Mouse (Mus musculus): ENCODE measurements around the gene Smim26. TPM values are rescaled to one million over a fixed set of nuclear protein-coding genes. Genes with fewer than 3 reads are reported as not detected.
"Not testable (repeated sequence)": the region's sequence is repeated elsewhere in the genome, so short reads cannot be mapped to it uniquely, and the experiment has no call there.

The Smim26 gene
- total and polyA plus RNA-seq, 3 experiments, result 16.4 to 28.6 TPM; not detected in 1

DNA sequence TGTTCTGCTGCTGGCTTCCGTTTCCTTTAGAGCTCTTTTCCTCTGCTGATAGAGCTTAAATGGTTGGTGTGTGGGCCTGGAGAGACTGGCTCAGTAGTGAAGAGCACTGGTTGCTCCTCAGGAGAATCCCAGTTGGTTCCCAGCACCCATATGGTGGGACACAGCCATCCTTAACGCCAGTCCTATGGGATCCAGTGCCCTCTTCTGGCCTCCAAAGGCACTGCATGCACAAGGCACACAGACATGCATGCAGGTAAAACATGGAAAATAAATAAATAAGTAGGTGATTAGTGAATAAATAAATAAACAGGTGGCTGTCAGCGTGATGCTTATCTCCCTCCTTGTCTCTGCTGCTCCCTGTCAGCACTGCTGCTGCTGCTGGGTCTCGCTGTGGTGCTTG lies 5.1 kb upstream of the Smim26 start:
- no peaks in the 10 kb centered on the region for H3K27me3 ChIP-seq (ENCODE audit: control insufficient read depth in 1 of 2, insufficient read depth in 2 of 2, low read length in 2 of 2)
- peaks cover 0 to 16% of the 10 kb centered on the region in 2 experiments; a peak in 2 of 4 replicates for H3K36me3 ChIP-seq (ENCODE audit: control insufficient read depth in 1 of 2, insufficient read depth in 2 of 2, low read length in 2 of 2)
- peak; percentile 25 for DNase-seq (ENCODE audit: low read depth, low spot score)
- no peak overlapping the region for H3K27ac ChIP-seq (ENCODE audit: control insufficient read depth, low read depth, low read length)
- H3K9ac ChIP-seq (ENCODE audit: control insufficient read depth, low read depth, low read length, poor library complexity, severe bottlenecking), result no peak overlapping the region
- TF ChIP-seq RAD21 (IDR thresholded peaks at IDR 0.05; ENCODE audit: low read depth, low read length) (peak; percentile 22), SMC3 (IDR thresholded peaks at IDR 0.05; ENCODE audit: low read depth, low read length) (peak; percentile 7; the same call in 1 of the 2 replicates), MAZ (IDR thresholded peaks at IDR 0.05; ENCODE audit: low read depth, low read length) (no peak), CTCF (IDR thresholded peaks at IDR 0.05 in 2 of 3, conservative IDR thresholded peaks at IDR 0.05 in 1 of 3; ENCODE audit: control insufficient read depth in 1 of 3, insufficient read depth in 1 of 3, low read depth in 2 of 3, low read length in 3 of 3, poor library complexity in 1 of 3, severe bottlenecking in 1 of 3) (peak; percentile 47 to 67 (median 62))
- no peaks in the 10 kb centered on the region for H3K9me3 ChIP-seq (replicated peaks; ENCODE audit: insufficient read depth, low read length)
- H3K4me1 ChIP-seq (ENCODE audit: control insufficient read depth in 1 of 2, insufficient read depth in 2 of 2, low read length in 2 of 2), result no peaks in the 10 kb centered on the region
- no peak overlapping the region for H3K4me3 ChIP-seq (ENCODE audit: control insufficient read depth in 1 of 2, insufficient read depth in 1 of 2, low read depth in 2 of 2, low read length in 2 of 2)
- H3K79me2 ChIP-seq (ENCODE audit: control insufficient read depth, insufficient read depth, low read length, poor library complexity), result no peaks in the 10 kb centered on the region

GRCm38 (mm10) chr2:144593036-144593435 lies 818 bp upstream of the Smim26 start:
- H3K27ac ChIP-seq (ENCODE audit: control insufficient read depth, low read depth, low read length); H3K79me2 ChIP-seq (ENCODE audit: control insufficient read depth, insufficient read depth, low read length, poor library complexity); H3K36me3 ChIP-seq (ENCODE audit: control insufficient read depth in 1 of 2, insufficient read depth in 2 of 2, low read length in 2 of 2); H3K4me3 ChIP-seq (ENCODE audit: control insufficient read depth in 1 of 2, insufficient read depth in 1 of 2, low read depth in 2 of 2, low read length in 2 of 2); H3K27me3 ChIP-seq (ENCODE audit: control insufficient read depth in 1 of 2, insufficient read depth in 2 of 2, low read length in 2 of 2); H3K9ac ChIP-seq (ENCODE audit: control insufficient read depth, low read depth, low read length, poor library complexity, severe bottlenecking); H3K4me1 ChIP-seq (ENCODE audit: control insufficient read depth in 1 of 2, insufficient read depth in 2 of 2, low read length in 2 of 2); H3K9me3 ChIP-seq (replicated peaks; ENCODE audit: insufficient read depth, low read length): not testable (repeated sequence)
- peak; percentile 39 for DNase-seq (ENCODE audit: low read depth, low spot score)
- TF ChIP-seq MXI1 (IDR thresholded peaks at IDR 0.05; ENCODE audit: low read depth, low read length) (peak; percentile 37; the same call in 1 of the 2 replicates), MYC (IDR thresholded peaks at IDR 0.05; ENCODE audit: low read depth, low read length) (0 out of 2 replicates have a peak, but pooled peaks have one; percentile 55), USF1 (IDR thresholded peaks at IDR 0.05; ENCODE audit: low read depth, low read length) (peak; percentile 61; the same call in 1 of the 2 replicates), CTCF (IDR thresholded peaks at IDR 0.05 in 2 of 3, conservative IDR thresholded peaks at IDR 0.05 in 1 of 3; ENCODE audit: control insufficient read depth in 1 of 3, insufficient read depth in 1 of 3, low read depth in 2 of 3, low read length in 3 of 3, poor library complexity in 1 of 3, severe bottlenecking in 1 of 3) (peak in 1 of 3 experiments; percentile 31; a peak in 2 of 6 replicates), MAX (IDR thresholded peaks at IDR 0.05; ENCODE audit: low read length) (peak; percentile 45; the same call in 1 of the 2 replicates), SMC3 (IDR thresholded peaks at IDR 0.05; ENCODE audit: low read depth, low read length) (0 out of 2 replicates have a peak, but pooled peaks have one; percentile 13)

DNA sequence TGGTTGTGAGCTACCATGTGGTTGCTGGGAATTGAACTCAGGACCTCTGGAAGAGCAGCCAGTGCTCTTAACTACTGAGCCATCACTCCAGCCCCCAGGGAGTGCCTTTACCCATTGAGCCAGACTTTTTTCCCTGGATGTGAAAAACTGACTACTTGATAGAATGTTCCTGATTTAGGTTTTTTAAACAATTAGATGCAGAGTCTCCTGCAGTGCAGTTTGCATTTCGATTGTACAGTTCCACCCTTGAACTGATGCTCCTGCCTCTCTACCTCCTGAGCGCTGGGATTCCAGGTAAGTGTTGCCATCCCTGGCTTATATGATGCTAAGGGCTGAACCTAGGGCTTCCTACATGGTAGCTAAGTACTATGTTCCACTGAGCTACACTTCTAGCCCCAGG lies 4.2 kb downstream of the Smim26 start:
- no peak overlapping the region for H3K4me3 ChIP-seq (ENCODE audit: control insufficient read depth in 1 of 2, insufficient read depth in 1 of 2, low read depth in 2 of 2, low read length in 2 of 2)
- no peaks in the 10 kb centered on the region for H3K27me3 ChIP-seq (ENCODE audit: control insufficient read depth in 1 of 2, insufficient read depth in 2 of 2, low read length in 2 of 2)
- H3K4me1 ChIP-seq (ENCODE audit: control insufficient read depth in 1 of 2, insufficient read depth in 2 of 2, low read length in 2 of 2), result peaks cover 0 to 3% of the 10 kb centered on the region in 2 experiments; a peak in 2 of 4 replicates
- H3K79me2 ChIP-seq (ENCODE audit: control insufficient read depth, insufficient read depth, low read length, poor library complexity), result peaks cover 1% of the 10 kb centered on the region; the same call in 1 of the 2 replicates
- H3K9me3 ChIP-seq (replicated peaks; ENCODE audit: insufficient read depth, low read length), result no peaks in the 10 kb centered on the region
- H3K27ac ChIP-seq (ENCODE audit: control insufficient read depth, low read depth, low read length), result no peak overlapping the region
- H3K9ac ChIP-seq (ENCODE audit: control insufficient read depth, low read depth, low read length, poor library complexity, severe bottlenecking), result no peak overlapping the region
- DNase-seq (ENCODE audit: low read depth, low spot score), result no peak
- H3K36me3 ChIP-seq (ENCODE audit: control insufficient read depth in 1 of 2, insufficient read depth in 2 of 2, low read length in 2 of 2), result peaks cover 0 to 5% of the 10 kb centered on the region in 2 experiments; a peak in 2 of 4 replicates
- no peak for TF ChIP-seq KAT2A (conservative IDR thresholded peaks at IDR 0.05; ENCODE audit: low read depth, low read length)
- no peak for TF ChIP-seq SIN3A (IDR thresholded peaks at IDR 0.05; ENCODE audit: low read length)
- no peak for TF ChIP-seq E2F4 (IDR thresholded peaks at IDR 0.05; ENCODE audit: borderline replicate concordance, low read depth, low read length)
- TF ChIP-seq CTCF (IDR thresholded peaks at IDR 0.05 in 2 of 3, conservative IDR thresholded peaks at IDR 0.05 in 1 of 3; ENCODE audit: control insufficient read depth in 1 of 3, insufficient read depth in 1 of 3, low read depth in 2 of 3, low read length in 3 of 3, poor library complexity in 1 of 3, severe bottlenecking in 1 of 3), result no peak
- no peak for TF ChIP-seq ZKSCAN1 (IDR thresholded peaks at IDR 0.05; ENCODE audit: low read depth, low read length)
- TF ChIP-seq GATA1 (IDR thresholded peaks at IDR 0.05; ENCODE audit: low read depth, low read length), result no peak
- TF ChIP-seq UBTF (IDR thresholded peaks at IDR 0.05; ENCODE audit: borderline replicate concordance, insufficient read depth, low read depth, low read length), result no peak
- TF ChIP-seq POLR2AphosphoS2 (IDR thresholded peaks at IDR 0.05; ENCODE audit: low read length), result no peak
- no peak for TF ChIP-seq ELF1 (IDR thresholded peaks at IDR 0.05; ENCODE audit: low read depth, low read length)
- no peak for TF ChIP-seq TCF12 (IDR thresholded peaks at IDR 0.05; ENCODE audit: low read depth, low read length)
- TF ChIP-seq MEF2A (IDR thresholded peaks at IDR 0.05; ENCODE audit: extremely low read depth, insufficient replicate concordance, low read depth, low read length, poor library complexity, severe bottlenecking), result no peak
- no peak for TF ChIP-seq NRF1 (IDR thresholded peaks at IDR 0.05; ENCODE audit: insufficient read depth, low read depth, low read length, poor library complexity, severe bottlenecking)
- TF ChIP-seq NELFE (IDR thresholded peaks at IDR 0.05; ENCODE audit: low read depth, low read length), result no peak
- no peak for TF ChIP-seq TAL1 (IDR thresholded peaks at IDR 0.05; ENCODE audit: low read length)
- no peak for TF ChIP-seq ZNF384 (IDR thresholded peaks at IDR 0.05; ENCODE audit: low read depth, low read length)
- TF ChIP-seq TBP (IDR thresholded peaks at IDR 0.05; ENCODE audit: low read depth, low read length), result no peak
- no peak for TF ChIP-seq EP300 (IDR thresholded peaks at IDR 0.05; ENCODE audit: low read depth in 1 of 2, low read length in 2 of 2)
- TF ChIP-seq MAZ (IDR thresholded peaks at IDR 0.05; ENCODE audit: low read depth, low read length), result no peak

Data from MEL (cell line).